Mouse (Mus musculus): ENCODE results near the gene Fam102a. TPM values are rescaled to one million over a fixed set of nuclear protein-coding genes. Genes with fewer than 3 reads are reported as not detected.
A peak's percentile ranks its signal among the peaks of the same experiment; 100 is the strongest.

Fam102a gene
- polyA plus RNA-seq, 1 experiment from 2014 or later: 11.4 TPM

- ATAC-seq (ENCODE audit: insufficient read depth, low FRiP score): no peak
- H3K4me1 ChIP-seq (ENCODE audit: control insufficient read depth, insufficient read depth, low read length): peaks cover 8% of the 10 kb centered on the region
- H3K27me3 ChIP-seq (ENCODE audit: control insufficient read depth, insufficient read depth, low read length): no peaks in the 10 kb centered on the region
- no peak overlapping the region for H3K27ac ChIP-seq (ENCODE audit: low read length)
- H3K9ac ChIP-seq (ENCODE audit: low read length): no peak overlapping the region
- 62% methylated on average over 5 of the region's 5 CpGs for WGBS
- no peaks in the 10 kb centered on the region for H3K9me3 ChIP-seq (replicated peaks; ENCODE audit: control insufficient read depth, low read length)
- peaks cover 13% of the 10 kb centered on the region; the same call in 1 of the 2 replicates for H3K36me3 ChIP-seq (ENCODE audit: control insufficient read depth, insufficient read depth, low read length)
- no peak overlapping the region for H3K4me3 ChIP-seq (replicated peaks; ENCODE audit: low read length)
- no peak overlapping the region for H3K4me2 ChIP-seq (ENCODE audit: low read depth, low read length)
Observed at GRCm38 (mm10) chr2:32568149-32568548, 33.0 kb downstream of the Fam102a start.

DNA sequence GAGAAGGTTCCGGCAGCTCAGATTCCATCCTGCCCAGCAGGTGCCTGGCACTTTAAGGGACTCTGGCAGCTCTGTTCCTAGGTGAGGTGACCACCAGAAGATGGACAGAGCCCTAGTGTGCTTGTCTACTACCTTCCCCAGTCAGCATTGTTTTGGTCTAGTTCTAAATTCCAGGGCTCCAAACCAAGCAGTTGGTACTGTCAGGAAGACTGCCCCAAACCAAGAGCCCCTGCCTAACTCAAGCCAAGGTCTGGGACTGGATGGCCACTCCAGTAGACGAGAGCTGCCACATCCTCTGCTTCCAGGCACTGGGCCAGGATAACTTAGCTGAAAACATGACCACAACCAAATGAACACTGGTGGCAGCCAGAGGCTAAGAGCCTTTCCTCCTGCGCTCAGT, 33.8 kb downstream of the Fam102a start:
- Histone ChIP-seq H3K4me3 (replicated peaks; ENCODE audit: low read length) (no peak overlapping the region), H3K27me3 (ENCODE audit: control insufficient read depth, insufficient read depth, low read length) (no peaks in the 10 kb centered on the region), H3K27ac (ENCODE audit: low read length) (no peak overlapping the region), H3K4me1 (ENCODE audit: control insufficient read depth, insufficient read depth, low read length) (peaks cover 8% of the 10 kb centered on the region), H3K9me3 (replicated peaks; ENCODE audit: control insufficient read depth, low read length) (no peaks in the 10 kb centered on the region), H3K9ac (ENCODE audit: low read length) (no peak overlapping the region), H3K4me2 (ENCODE audit: low read depth, low read length) (no peak overlapping the region), H3K36me3 (ENCODE audit: control insufficient read depth, insufficient read depth, low read length) (0 out of 2 replicates have a peak, but pooled peaks cover 10% of the 10 kb centered on the region)
- ATAC-seq (ENCODE audit: insufficient read depth, low FRiP score): no peak
- WGBS: 86% methylated on average over 3 of the region's 3 CpGs

DNA sequence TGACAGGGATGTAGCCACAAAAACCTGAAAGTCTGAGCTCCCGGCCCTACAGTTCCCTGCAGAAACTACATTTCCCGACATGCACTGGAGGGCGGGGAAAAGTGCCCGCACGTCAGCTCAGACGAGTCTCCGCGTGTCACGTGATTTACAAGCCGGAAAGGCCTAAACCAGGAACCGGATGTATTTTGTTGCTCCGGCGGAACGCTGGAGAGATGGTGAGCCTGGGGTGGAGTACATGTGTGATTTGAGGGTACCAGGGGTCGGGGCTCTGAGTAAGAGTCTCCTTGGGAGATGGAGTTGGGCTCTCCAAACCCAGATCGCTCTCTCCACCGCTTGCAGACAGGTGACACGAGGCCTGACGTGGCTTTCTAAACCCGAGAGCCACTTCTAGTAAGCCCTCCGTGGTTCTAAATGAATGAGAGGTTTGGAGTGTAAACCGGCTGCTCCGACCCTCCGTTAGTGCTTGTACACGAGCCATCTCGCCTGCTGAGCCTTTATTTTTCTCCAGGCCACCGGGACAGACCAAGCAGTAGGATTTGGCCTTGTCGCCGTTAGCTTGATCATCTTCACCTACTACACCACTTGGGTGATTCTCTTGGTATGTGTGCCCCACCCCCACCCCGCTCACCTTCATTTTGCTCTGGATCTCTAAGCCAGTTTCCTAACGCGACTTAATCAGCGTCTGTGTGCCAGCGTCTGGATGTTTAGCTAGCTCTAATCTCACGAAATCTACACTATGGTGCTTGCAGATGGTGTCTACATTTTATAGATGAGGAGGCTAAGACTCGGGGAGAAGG, 35.8 kb downstream of the Fam102a start, which contains the start of gene Dpm2:
TSS of gene Dpm2 (plus strand) at position 161 of the 797 bp plus-strand sequence.
- peak within 1 kb of the TSS; percentile 72 for H3K4me3 ChIP-seq (replicated peaks; ENCODE audit: low read length)
- peaks cover 14% of the 10 kb centered on the region for H3K4me1 ChIP-seq (ENCODE audit: control insufficient read depth, insufficient read depth, low read length)
- H3K27ac ChIP-seq (ENCODE audit: low read length): peak within 1 kb of the TSS; percentile 52; the same call in 1 of the 2 replicates
- no peaks in the 10 kb centered on the region for H3K36me3 ChIP-seq (ENCODE audit: control insufficient read depth, insufficient read depth, low read length)
- under 1% methylated on average over 36 of the region's 36 CpGs for WGBS
- peak within 1 kb of the TSS; percentile 62 for H3K4me2 ChIP-seq (ENCODE audit: low read depth, low read length)
- no peaks in the 10 kb centered on the region for H3K27me3 ChIP-seq (ENCODE audit: control insufficient read depth, insufficient read depth, low read length)
- H3K9ac ChIP-seq (ENCODE audit: low read length): peak within 1 kb of the TSS; percentile 78
- no peaks in the 10 kb centered on the region for H3K9me3 ChIP-seq (replicated peaks; ENCODE audit: control insufficient read depth, low read length)
- peak; percentile 79 for ATAC-seq (ENCODE audit: insufficient read depth, low FRiP score)

DNA sequence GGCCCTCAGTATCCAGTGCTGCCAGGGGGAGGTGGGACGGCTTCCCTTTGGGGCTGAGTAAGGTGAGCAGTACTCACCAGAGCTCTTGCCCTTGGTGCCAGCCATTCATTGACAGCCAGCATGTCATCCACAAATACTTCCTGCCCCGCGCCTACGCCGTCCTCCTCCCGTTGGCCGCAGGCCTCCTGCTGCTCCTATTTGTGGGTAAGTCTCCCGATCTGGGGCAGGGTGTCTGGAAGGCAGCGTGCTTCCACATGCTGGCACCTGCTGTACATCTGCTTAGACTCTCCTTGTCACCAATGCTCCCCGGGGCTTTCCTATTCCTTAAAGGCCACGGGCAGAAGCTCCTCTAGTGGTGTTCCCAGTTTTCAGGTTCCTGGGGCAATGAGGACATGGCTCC, 37.1 kb downstream of the Fam102a start:
- Histone ChIP-seq H3K9ac (ENCODE audit: low read length) (no peak overlapping the region), H3K4me2 (ENCODE audit: low read depth, low read length) (no peak overlapping the region), H3K27me3 (ENCODE audit: control insufficient read depth, insufficient read depth, low read length) (0 out of 2 replicates have a peak, but pooled peaks cover 1% of the 10 kb centered on the region), H3K36me3 (ENCODE audit: control insufficient read depth, insufficient read depth, low read length) (no peaks in the 10 kb centered on the region), H3K4me1 (ENCODE audit: control insufficient read depth, insufficient read depth, low read length) (peaks cover 14% of the 10 kb centered on the region), H3K9me3 (replicated peaks; ENCODE audit: control insufficient read depth, low read length) (no peaks in the 10 kb centered on the region), H3K4me3 (replicated peaks; ENCODE audit: low read length) (no peak overlapping the region), H3K27ac (ENCODE audit: low read length) (no peak overlapping the region)
- no peak for ATAC-seq (ENCODE audit: insufficient read depth, low FRiP score)
- 94% methylated on average over 11 of the region's 11 CpGs for WGBS

- no peak for ATAC-seq (ENCODE audit: insufficient read depth, low FRiP score)
- peak within 1 kb of the TSS; percentile 56 for H3K9ac ChIP-seq (ENCODE audit: low read length)
- H3K4me2 ChIP-seq (ENCODE audit: low read depth, low read length): peak within 1 kb of the TSS; percentile 74
- peak within 1 kb of the TSS; percentile 42 for H3K4me3 ChIP-seq (replicated peaks; ENCODE audit: low read length)
- no peaks in the 10 kb centered on the region for H3K36me3 ChIP-seq (ENCODE audit: control insufficient read depth, insufficient read depth, low read length)
- no peaks in the 10 kb centered on the region for H3K9me3 ChIP-seq (replicated peaks; ENCODE audit: control insufficient read depth, low read length)
- 70% methylated on average over 6 of the region's 6 CpGs for WGBS
- no peak within 1 kb of the TSS for H3K27ac ChIP-seq (ENCODE audit: low read length)
- peaks cover 12% of the 10 kb centered on the region for H3K27me3 ChIP-seq (ENCODE audit: control insufficient read depth, insufficient read depth, low read length)
- peaks cover 14% of the 10 kb centered on the region for H3K4me1 ChIP-seq (ENCODE audit: control insufficient read depth, insufficient read depth, low read length)
Observed at GRCm38 (mm10) chr2:32574497-32574896, 39.4 kb downstream of the Fam102a start, which contains the start of gene Pip5kl1. TSS of gene Pip5kl1 (plus strand) at chr2:32574797.

- Histone ChIP-seq H3K4me1 (ENCODE audit: control insufficient read depth, insufficient read depth, low read length) (peaks cover 14% of the 10 kb centered on the region), H3K4me3 (replicated peaks; ENCODE audit: low read length) (peak overlapping the region; percentile 42), H3K36me3 (ENCODE audit: control insufficient read depth, insufficient read depth, low read length) (no peaks in the 10 kb centered on the region), H3K4me2 (ENCODE audit: low read depth, low read length) (peak overlapping the region; percentile 74), H3K9ac (ENCODE audit: low read length) (peak overlapping the region; percentile 56), H3K27me3 (ENCODE audit: control insufficient read depth, insufficient read depth, low read length) (peaks cover 17% of the 10 kb centered on the region), H3K9me3 (replicated peaks; ENCODE audit: control insufficient read depth, low read length) (no peaks in the 10 kb centered on the region), H3K27ac (ENCODE audit: low read length) (no peak overlapping the region)
- WGBS: 2% methylated on average over 26 of the region's 26 CpGs
- no peak for ATAC-seq (ENCODE audit: insufficient read depth, low FRiP score)
Observed at GRCm38 (mm10) chr2:32574901-32575585, 39.9 kb downstream of the Fam102a start.

GRCm38 (mm10) chr2:32575586-32576160, 40.5 kb downstream of the Fam102a start, which contains the start of gene 9430097D07Rik:
TSS of gene 9430097D07Rik (minus strand) at chr2:32575684.
- peak; percentile 18; the same call in 1 of the 2 replicates for ATAC-seq (ENCODE audit: insufficient read depth, low FRiP score)
- H3K27ac ChIP-seq (ENCODE audit: low read length): no peak within 1 kb of the TSS
- peak within 1 kb of the TSS; percentile 56 for H3K9ac ChIP-seq (ENCODE audit: low read length)
- no peaks in the 10 kb centered on the region for H3K9me3 ChIP-seq (replicated peaks; ENCODE audit: control insufficient read depth, low read length)
- peaks cover 20% of the 10 kb centered on the region for H3K27me3 ChIP-seq (ENCODE audit: control insufficient read depth, insufficient read depth, low read length)
- no peaks in the 10 kb centered on the region for H3K36me3 ChIP-seq (ENCODE audit: control insufficient read depth, insufficient read depth, low read length)
- peaks cover 14% of the 10 kb centered on the region for H3K4me1 ChIP-seq (ENCODE audit: control insufficient read depth, insufficient read depth, low read length)
- H3K4me3 ChIP-seq (replicated peaks; ENCODE audit: low read length): peak within 1 kb of the TSS; percentile 42
- 10% methylated on average over 28 of the region's 28 CpGs for WGBS
- H3K4me2 ChIP-seq (ENCODE audit: low read depth, low read length): peak within 1 kb of the TSS; percentile 74

DNA sequence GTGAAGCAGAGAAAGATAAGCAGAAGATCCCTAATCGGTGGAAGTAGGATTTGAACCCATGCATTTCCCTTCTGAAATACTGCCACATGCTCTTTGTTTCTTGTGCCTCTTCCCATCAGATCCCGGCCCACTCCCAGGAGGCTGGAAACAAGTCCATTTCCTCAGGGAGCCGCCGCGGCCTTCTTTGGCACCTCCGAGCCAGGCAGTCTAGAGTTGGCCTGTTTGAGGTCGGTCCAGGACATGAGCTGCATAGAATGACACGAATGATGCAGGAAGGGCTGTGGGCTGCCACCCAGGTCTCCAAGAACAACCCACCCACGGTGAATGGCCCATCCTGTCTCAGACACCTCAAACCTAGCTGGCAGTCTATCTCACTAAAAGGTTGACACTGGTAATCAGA, 41.4 kb downstream of the Fam102a start:
- Histone ChIP-seq H3K27me3 (ENCODE audit: control insufficient read depth, insufficient read depth, low read length) (peaks cover 20% of the 10 kb centered on the region), H3K4me3 (replicated peaks; ENCODE audit: low read length) (no peak overlapping the region), H3K4me1 (ENCODE audit: control insufficient read depth, insufficient read depth, low read length) (peaks cover 11% of the 10 kb centered on the region), H3K36me3 (ENCODE audit: control insufficient read depth, insufficient read depth, low read length) (no peaks in the 10 kb centered on the region), H3K4me2 (ENCODE audit: low read depth, low read length) (no peak overlapping the region), H3K9me3 (replicated peaks; ENCODE audit: control insufficient read depth, low read length) (no peaks in the 10 kb centered on the region), H3K27ac (ENCODE audit: low read length) (no peak overlapping the region), H3K9ac (ENCODE audit: low read length) (no peak overlapping the region)
- 87% methylated on average over 9 of the region's 9 CpGs for WGBS
- no peak for ATAC-seq (ENCODE audit: insufficient read depth, low FRiP score)

Measured in stomach, embryonic 16.5 days (tissue).